Mouse (Mus musculus) MEL (cell line): Measurements from ENCODE around the gene Prpf38b. TPM values are rescaled to one million over a fixed set of nuclear protein-coding genes. Genes with fewer than 3 reads are reported as not detected.

ENCODE experiments used
- DNase-seq: peaks from one replicate; pipeline ENCODE4 v3.0.0; 2011; ENCODE audit warnings: low read depth, low spot score
- H3K27ac ChIP-seq: 2 replicates; pipeline ENCODE4 v1.5.1; 2012; ENCODE audit warnings: low read depth, mild to moderate bottlenecking, control low read depth, low read length, moderate library complexity; ENCODE audit not compliant: control insufficient read depth
- H3K27me3 ChIP-seq, 2 experiments: fragments of 150-350 bp in 1 of 2; sonication (generic) in 1 of 2; 2 replicates each; pipeline ENCODE4 v1.6.1; 2012; ENCODE audit warnings: low read length in 2 of 2, mild to moderate bottlenecking in 2 of 2, improper control_type of control experiment in 1 of 2, moderate library complexity in 1 of 2; ENCODE audit not compliant: insufficient read depth in 2 of 2, control insufficient read depth in 1 of 2
- H3K36me3 ChIP-seq, 2 experiments: 2 replicates each; pipeline ENCODE4 v1.6.1; 2012 to 2014; ENCODE audit warnings: low read length in 2 of 2, improper control_type of control experiment in 1 of 2, inconsistent platforms in 1 of 2, mild to moderate bottlenecking in 1 of 2; ENCODE audit not compliant: insufficient read depth in 2 of 2, control insufficient read depth in 1 of 2
- H3K4me1 ChIP-seq, 2 experiments: fragments of 150-350 bp in 1 of 2; sonication (generic) in 1 of 2; 2 replicates each; pipeline ENCODE4 v1.6.1; 2012; ENCODE audit warnings: low read length in 2 of 2, improper control_type of control experiment in 1 of 2, mild to moderate bottlenecking in 1 of 2; ENCODE audit not compliant: insufficient read depth in 2 of 2, control insufficient read depth in 1 of 2
- H3K4me3 ChIP-seq, 2 experiments: fragments of 150-350 bp in 1 of 2; sonication (generic) in 1 of 2; 2 replicates each; pipeline ENCODE4 v1.5.1; 2012; ENCODE audit warnings: low read depth in 2 of 2, low read length in 2 of 2, mild to moderate bottlenecking in 2 of 2, moderate library complexity in 2 of 2, control low read depth in 1 of 2, improper control_type of control experiment in 1 of 2; ENCODE audit not compliant: control insufficient read depth in 1 of 2, insufficient read depth in 1 of 2
- H3K79me2 ChIP-seq: 2 replicates; pipeline ENCODE4 v1.6.1; 2012; ENCODE audit warnings: mild to moderate bottlenecking, low read length, moderate library complexity; ENCODE audit not compliant: control insufficient read depth, poor library complexity, insufficient read depth
- H3K9ac ChIP-seq: 2 replicates; pipeline ENCODE4 v1.6.1; 2012; ENCODE audit warnings: low read depth, mild to moderate bottlenecking, control low read depth, low read length, moderate library complexity; ENCODE audit not compliant: control insufficient read depth, poor library complexity, severe bottlenecking
- H3K9me3 ChIP-seq: fragments of 150-350 bp; sonication (generic); replicated peaks from 2 replicates; pipeline ENCODE4 v1.6.1; 2012; ENCODE audit warnings: mild to moderate bottlenecking, low read length, improper control_type of control experiment, moderate library complexity; ENCODE audit not compliant: insufficient read depth
- EP300 ChIP-seq, 2 experiments: IDR thresholded peaks; 2 replicates each; pipeline ENCODE4 v1.6.1; 2011; ENCODE audit warnings: improper control_type of control experiment in 2 of 2, low read length in 2 of 2, low read depth in 1 of 2, mild to moderate bottlenecking in 1 of 2
- GABPA ChIP-seq: IDR thresholded peaks from 2 replicates; pipeline ENCODE4 v1.6.1; 2012; ENCODE audit warnings: low read depth, mild to moderate bottlenecking, inconsistent platforms, low read length, improper control_type of control experiment, moderate library complexity
- GATA1 ChIP-seq: IDR thresholded peaks from 2 replicates; pipeline ENCODE4 v1.6.1; 2011; ENCODE audit warnings: low read depth, low read length, improper control_type of control experiment
- HCFC1 ChIP-seq: IDR thresholded peaks from 2 replicates; pipeline ENCODE4 v1.6.1; 2012; ENCODE audit warnings: low read depth, mild to moderate bottlenecking, inconsistent platforms, low read length, improper control_type of control experiment, moderate library complexity
- JUND ChIP-seq: IDR thresholded peaks from 2 replicates; pipeline ENCODE4 v1.6.1; 2011; ENCODE audit warnings: low read depth, mild to moderate bottlenecking, improper control_type of control experiment, low read length
- MAFK ChIP-seq: IDR thresholded peaks from 2 replicates; pipeline ENCODE4 v1.6.1; 2011; ENCODE audit warnings: low read depth, mild to moderate bottlenecking, low read length, improper control_type of control experiment, borderline replicate concordance
- MEF2A ChIP-seq: IDR thresholded peaks from 2 replicates; pipeline ENCODE4 v1.6.1; 2014; ENCODE audit warnings: low read depth, mild to moderate bottlenecking, inconsistent platforms, low read length, improper control_type of control experiment; ENCODE audit not compliant: poor library complexity, insufficient replicate concordance, severe bottlenecking; ENCODE audit errors: extremely low read depth
- MXI1 ChIP-seq: IDR thresholded peaks from 2 replicates; pipeline ENCODE4 v1.6.1; 2011; ENCODE audit warnings: mild to moderate bottlenecking, low read depth, low read length, improper control_type of control experiment
- NRF1 ChIP-seq: IDR thresholded peaks from 2 replicates; pipeline ENCODE4 v1.6.1; 2014; ENCODE audit warnings: low read depth, mild to moderate bottlenecking, inconsistent platforms, low read length, improper control_type of control experiment, moderate library complexity; ENCODE audit not compliant: poor library complexity, insufficient read depth, severe bottlenecking
- POLR2A ChIP-seq, 2 experiments: IDR thresholded peaks; 2 replicates each; pipeline ENCODE4 v1.6.1; 2011 to 2012; ENCODE audit warnings: low read length in 2 of 2, mild to moderate bottlenecking in 2 of 2, control low read depth in 1 of 2, improper control_type of control experiment in 1 of 2, low read depth in 1 of 2, moderate library complexity in 1 of 2; ENCODE audit not compliant: control insufficient read depth in 1 of 2, insufficient read depth in 1 of 2, poor library complexity in 1 of 2
- POLR2AphosphoS2 ChIP-seq: IDR thresholded peaks from 2 replicates; pipeline ENCODE4 v1.6.1; 2011; ENCODE audit warnings: low read length, improper control_type of control experiment
- POLR2AphosphoS5 ChIP-seq: IDR thresholded peaks from 2 replicates; pipeline ENCODE4 v1.6.1; 2012; ENCODE audit warnings: low read depth, borderline replicate concordance, mild to moderate bottlenecking, inconsistent platforms, low read length, moderate library complexity, mixed read lengths
- RAD21 ChIP-seq: IDR thresholded peaks from 2 replicates; pipeline ENCODE4 v1.6.1; 2011; ENCODE audit warnings: mild to moderate bottlenecking, low read depth, low read length, improper control_type of control experiment
- RCOR1 ChIP-seq: IDR thresholded peaks from 2 replicates; pipeline ENCODE4 v1.6.1; 2012; ENCODE audit warnings: low read depth, mild to moderate bottlenecking, inconsistent platforms, low read length, improper control_type of control experiment
- SIN3A ChIP-seq: IDR thresholded peaks from 2 replicates; pipeline ENCODE4 v1.6.1; 2012; ENCODE audit warnings: low read length, improper control_type of control experiment, inconsistent platforms
- TBP ChIP-seq: IDR thresholded peaks from 2 replicates; pipeline ENCODE4 v1.8.0; 2011; ENCODE audit warnings: low read depth, low read length, improper control_type of control experiment
- UBTF ChIP-seq: IDR thresholded peaks from 2 replicates; pipeline ENCODE4 v1.6.1; 2012; ENCODE audit warnings: low read depth, mild to moderate bottlenecking, inconsistent platforms, low read length, improper control_type of control experiment, moderate library complexity, borderline replicate concordance; ENCODE audit not compliant: insufficient read depth
- ZKSCAN1 ChIP-seq: IDR thresholded peaks from 2 replicates; pipeline ENCODE4 v1.6.1; 2012; ENCODE audit warnings: low read depth, mild to moderate bottlenecking, inconsistent platforms, low read length, improper control_type of control experiment, moderate library complexity
- polyA plus RNA-seq, 2 experiments: library from polyadenylated mRNA; stranded (reverse) in 1 of 2; unstranded in 1 of 2; fragments of >175 nt in 1 of 2; fragments of >200 nt in 1 of 2; gene quantifications; 2 replicates each; pipeline versions ENCODE4 v1.2.1 to v1.2.4; 2012; ENCODE audit warnings: low replicate concordance in 2 of 2, low read depth in 1 of 2; ENCODE audit not compliant: insufficient read length in 2 of 2, insufficient read depth in 1 of 2, missing spikeins in 1 of 2
- total RNA-seq: library from RNA; depleted of rRNA; stranded (reverse); fragments of 300-350 nt; gene quantifications from 2 replicates; pipeline ENCODE4 v1.2.3, GENCODE M21; 2012

Prpf38b gene
- total and polyA plus RNA-seq, 3 experiments = 43.0 to 138 (median 128) TPM

- TF ChIP-seq NRF1 = peak; percentile 83
- TF ChIP-seq MAFK = no peak
- no peak for TF ChIP-seq RCOR1
- no peak for TF ChIP-seq UBTF
- no peak for TF ChIP-seq GATA1
These were observed at the start of gene Prpf38b (continued) for GRCm38 (mm10) chr3:108911548-108912413.

- no peaks in the 10 kb centered on the region for H3K4me1 ChIP-seq
- no peak overlapping the region for H3K27ac ChIP-seq
- no peaks in the 10 kb centered on the region for H3K36me3 ChIP-seq
- TF ChIP-seq GATA1 = no peak
- TF ChIP-seq RAD21 = no peak
- TF ChIP-seq MEF2A = no peak
- TF ChIP-seq MAFK = no peak
- TF ChIP-seq POLR2AphosphoS5 = no peak
- no peak for TF ChIP-seq EP300 (IDR thresholded peaks at IDR 0.05; ENCODE audit: low read depth in 1 of 2, low read length in 2 of 2)
- TF ChIP-seq POLR2A (IDR thresholded peaks at IDR 0.05; ENCODE audit: control insufficient read depth in 1 of 2, insufficient read depth in 1 of 2, low read depth in 1 of 2, low read length in 2 of 2, poor library complexity in 1 of 2) = no peak
- no peak for TF ChIP-seq GABPA
- no peak for TF ChIP-seq NRF1
- no peak for TF ChIP-seq ZKSCAN1
- TF ChIP-seq MXI1 = no peak
- TF ChIP-seq JUND = no peak
- TF ChIP-seq HCFC1 = no peak
- TF ChIP-seq SIN3A = no peak
- no peak for TF ChIP-seq TBP
- TF ChIP-seq POLR2AphosphoS2 = no peak
- TF ChIP-seq RCOR1 = no peak
- no peaks in the 10 kb centered on the region for H3K9me3 ChIP-seq
- H3K27me3 ChIP-seq = no peaks in the 10 kb centered on the region
- H3K9ac ChIP-seq = no peak overlapping the region
- no peaks in the 10 kb centered on the region for H3K79me2 ChIP-seq
- H3K4me3 ChIP-seq = no peak overlapping the region
- DNase-seq = no peak
These were observed 49.7 kb upstream of the Prpf38b start for GRCm38 (mm10) chr3:108961226-108961625.
